Mouse (Mus musculus): ENCODE data around the gene Atp1b3. TPM values are rescaled to one million over a fixed set of nuclear protein-coding genes. Genes with fewer than 3 reads are reported as not detected.

Atp1b3 gene
- total and polyA plus RNA-seq, 2 experiments from 2014 or later: 46.4 to 107 TPM

GRCm38 (mm10) chr9:96391921-96392320 is 27.7 kb upstream of the Atp1b3 start:
- no peak for ATAC-seq (ENCODE audit: insufficient read depth, low read depth)
- Histone ChIP-seq H3K4me3 (ENCODE audit: low read depth, low read length) (no peak overlapping the region), H3K9ac (replicated peaks; ENCODE audit: low read depth, low read length) (no peak overlapping the region), H3K27ac (ENCODE audit: low read depth) (no peak overlapping the region), H3K9me3 (replicated peaks; ENCODE audit: control insufficient read depth, low read length) (no peaks in the 10 kb centered on the region), H3K4me1 (ENCODE audit: control insufficient read depth, insufficient read depth) (peaks cover 3% of the 10 kb centered on the region; the same call in 1 of the 2 replicates), H3K4me2 (ENCODE audit: low read depth, low read length) (no peak overlapping the region), H3K36me3 (replicated peaks; ENCODE audit: control insufficient read depth, insufficient read depth, low read length) (no peaks in the 10 kb centered on the region), H3K27me3 (ENCODE audit: control insufficient read depth, insufficient read depth, low read length) (no peaks in the 10 kb centered on the region)
- DNase-seq (ENCODE audit: low spot score): no peak
- no peak for TF ChIP-seq CTCF (IDR thresholded peaks at IDR 0.05; ENCODE audit: low read depth)
- TF ChIP-seq EP300 (IDR thresholded peaks at IDR 0.05; ENCODE audit: low read depth): no peak
- 84% methylated on average over 1 of the region's 1 CpGs for WGBS

- Histone ChIP-seq H3K27me3 (ENCODE audit: control insufficient read depth, insufficient read depth, low read length) (no peaks in the 10 kb centered on the region), H3K9ac (replicated peaks; ENCODE audit: low read depth, low read length) (no peak overlapping the region), H3K9me3 (replicated peaks; ENCODE audit: control insufficient read depth, low read length) (no peaks in the 10 kb centered on the region), H3K36me3 (replicated peaks; ENCODE audit: control insufficient read depth, insufficient read depth, low read length) (no peaks in the 10 kb centered on the region), H3K4me1 (ENCODE audit: control insufficient read depth, insufficient read depth) (peaks cover 15% of the 10 kb centered on the region), H3K4me2 (ENCODE audit: low read depth, low read length) (no peak overlapping the region), H3K4me3 (ENCODE audit: low read depth, low read length) (no peak overlapping the region), H3K27ac (ENCODE audit: low read depth) (no peak overlapping the region)
- TF ChIP-seq EP300 (IDR thresholded peaks at IDR 0.05; ENCODE audit: low read depth) (no peak), CTCF (IDR thresholded peaks at IDR 0.05; ENCODE audit: low read depth) (no peak)
- DNase-seq (ENCODE audit: low spot score) (no peak), ATAC-seq (ENCODE audit: insufficient read depth, low read depth) (peak; percentile 19; the same call in 1 of the 2 replicates)
- 43% methylated on average over 18 of the region's 18 CpGs for WGBS
Observed at GRCm38 (mm10) chr9:96383714-96384487, 19.7 kb upstream of the Atp1b3 start.

- TF ChIP-seq EP300 (IDR thresholded peaks at IDR 0.05; ENCODE audit: low read depth) (no peak), CTCF (IDR thresholded peaks at IDR 0.05; ENCODE audit: low read depth) (no peak)
- WGBS: 67% methylated on average over 4 of the region's 4 CpGs
- no peaks in the 10 kb centered on the region for H3K9me3 ChIP-seq (replicated peaks; ENCODE audit: control insufficient read depth, low read length)
- H3K9ac ChIP-seq (replicated peaks; ENCODE audit: low read depth, low read length): no peak overlapping the region
- no peak overlapping the region for H3K4me3 ChIP-seq (ENCODE audit: low read depth, low read length)
- H3K4me2 ChIP-seq (ENCODE audit: low read depth, low read length): no peak overlapping the region
- H3K4me1 ChIP-seq (ENCODE audit: control insufficient read depth, insufficient read depth): peaks cover 15% of the 10 kb centered on the region
- no peak overlapping the region for H3K27ac ChIP-seq (ENCODE audit: low read depth)
- H3K36me3 ChIP-seq (replicated peaks; ENCODE audit: control insufficient read depth, insufficient read depth, low read length): no peaks in the 10 kb centered on the region
- ATAC-seq (ENCODE audit: insufficient read depth, low read depth) (no peak), DNase-seq (ENCODE audit: low spot score) (no peak)
- no peaks in the 10 kb centered on the region for H3K27me3 ChIP-seq (ENCODE audit: control insufficient read depth, insufficient read depth, low read length)
Observed at GRCm38 (mm10) chr9:96382756-96383155, 18.5 kb upstream of the Atp1b3 start.

- TF ChIP-seq CTCF (IDR thresholded peaks at IDR 0.05; ENCODE audit: low read depth) (no peak), EP300 (IDR thresholded peaks at IDR 0.05; ENCODE audit: low read depth) (no peak)
- DNase-seq (ENCODE audit: low spot score): peak; percentile 56
- H3K9me3 ChIP-seq (replicated peaks; ENCODE audit: control insufficient read depth, low read length): no peaks in the 10 kb centered on the region
- no peak overlapping the region for H3K4me3 ChIP-seq (ENCODE audit: low read depth, low read length)
- H3K9ac ChIP-seq (replicated peaks; ENCODE audit: low read depth, low read length): no peak overlapping the region
- no peaks in the 10 kb centered on the region for H3K27me3 ChIP-seq (ENCODE audit: control insufficient read depth, insufficient read depth, low read length)
- no peaks in the 10 kb centered on the region for H3K36me3 ChIP-seq (replicated peaks; ENCODE audit: control insufficient read depth, insufficient read depth, low read length)
- peaks cover 15% of the 10 kb centered on the region for H3K4me1 ChIP-seq (ENCODE audit: control insufficient read depth, insufficient read depth)
- peak overlapping the region; percentile 56 for H3K27ac ChIP-seq (ENCODE audit: low read depth)
- 24% methylated on average over 13 of the region's 13 CpGs for WGBS
- peak; percentile 60 for ATAC-seq (ENCODE audit: insufficient read depth, low read depth)
- H3K4me2 ChIP-seq (ENCODE audit: low read depth, low read length): peak overlapping the region; percentile 32
Observed at GRCm38 (mm10) chr9:96381393-96381792, 17.2 kb upstream of the Atp1b3 start.

GRCm38 (mm10) chr9:96379551-96379950 is 15.3 kb upstream of the Atp1b3 start:
- H3K4me1 ChIP-seq (ENCODE audit: control insufficient read depth, insufficient read depth): peaks cover 15% of the 10 kb centered on the region
- H3K36me3 ChIP-seq (replicated peaks; ENCODE audit: control insufficient read depth, insufficient read depth, low read length): no peaks in the 10 kb centered on the region
- no peak for DNase-seq (ENCODE audit: low spot score)
- no peaks in the 10 kb centered on the region for H3K27me3 ChIP-seq (ENCODE audit: control insufficient read depth, insufficient read depth, low read length)
- 53% methylated on average over 7 of the region's 7 CpGs for WGBS
- no peaks in the 10 kb centered on the region for H3K9me3 ChIP-seq (replicated peaks; ENCODE audit: control insufficient read depth, low read length)
- no peak overlapping the region for H3K4me3 ChIP-seq (ENCODE audit: low read depth, low read length)
- H3K4me2 ChIP-seq (ENCODE audit: low read depth, low read length): no peak overlapping the region
- no peak overlapping the region for H3K9ac ChIP-seq (replicated peaks; ENCODE audit: low read depth, low read length)
- H3K27ac ChIP-seq (ENCODE audit: low read depth): no peak overlapping the region
- TF ChIP-seq EP300 (IDR thresholded peaks at IDR 0.05; ENCODE audit: low read depth): no peak
- no peak for TF ChIP-seq CTCF (IDR thresholded peaks at IDR 0.05; ENCODE audit: low read depth)
- ATAC-seq (ENCODE audit: insufficient read depth, low read depth): no peak

GRCm38 (mm10) chr9:96378747-96379146 is 14.5 kb upstream of the Atp1b3 start:
- Histone ChIP-seq H3K4me3 (ENCODE audit: low read depth, low read length) (no peak overlapping the region), H3K27ac (ENCODE audit: low read depth) (no peak overlapping the region), H3K4me2 (ENCODE audit: low read depth, low read length) (no peak overlapping the region), H3K4me1 (ENCODE audit: control insufficient read depth, insufficient read depth) (peaks cover 13% of the 10 kb centered on the region), H3K36me3 (replicated peaks; ENCODE audit: control insufficient read depth, insufficient read depth, low read length) (no peaks in the 10 kb centered on the region), H3K9ac (replicated peaks; ENCODE audit: low read depth, low read length) (no peak overlapping the region), H3K27me3 (ENCODE audit: control insufficient read depth, insufficient read depth, low read length) (no peaks in the 10 kb centered on the region), H3K9me3 (replicated peaks; ENCODE audit: control insufficient read depth, low read length) (no peaks in the 10 kb centered on the region)
- WGBS: 42% methylated on average over 5 of the region's 5 CpGs
- DNase-seq (ENCODE audit: low spot score) (no peak), ATAC-seq (ENCODE audit: insufficient read depth, low read depth) (no peak)
- no peak for TF ChIP-seq CTCF (IDR thresholded peaks at IDR 0.05; ENCODE audit: low read depth)
- TF ChIP-seq EP300 (IDR thresholded peaks at IDR 0.05; ENCODE audit: low read depth): no peak
